Mouse (Mus musculus): ENCODE measurements at regions not wholly inside any gene's neighbourhood (a gene's known extent, or its start where the extent isn't known, plus 50 kb on each side); places are given as distances from the start of the nearest gene placed in this dataset.

DNA sequence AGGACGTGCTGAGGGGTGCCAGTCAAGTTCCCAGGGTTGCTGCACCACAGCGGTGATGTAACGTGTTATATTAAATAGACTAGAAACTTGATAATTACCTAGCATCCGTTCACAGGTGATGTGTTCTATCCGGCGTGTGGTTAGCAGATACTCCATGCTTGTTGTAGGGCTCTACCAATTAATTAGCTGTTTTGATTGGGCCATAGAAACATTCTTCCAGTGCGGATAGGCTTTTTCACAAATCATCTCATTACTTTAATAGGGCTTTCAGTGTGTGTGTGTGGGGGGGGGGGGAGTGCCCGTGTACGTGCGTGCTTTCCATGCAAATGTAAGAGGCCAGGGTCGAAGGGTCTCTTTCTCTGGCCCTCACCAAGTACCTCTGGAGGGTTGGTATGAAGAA lies 110.6 kb downstream of the Kctd15 start:
- Histone ChIP-seq H3K9me3 (replicated peaks; ENCODE audit: control insufficient read depth, insufficient read depth, low read length, poor library complexity, severe bottlenecking) (no peaks in the 10 kb centered on the region), H3K4me1 (ENCODE audit: control insufficient read depth, insufficient read depth, low read length) (no peaks in the 10 kb centered on the region), H3K4me3 (ENCODE audit: low read depth, low read length) (peak overlapping the region; percentile 67), H3K36me3 (ENCODE audit: control insufficient read depth, insufficient read depth, low read length, poor library complexity, severe bottlenecking) (no peaks in the 10 kb centered on the region), H3K27ac (ENCODE audit: insufficient read depth, low read length) (no peak overlapping the region), H3K9ac (ENCODE audit: low read depth, poor library complexity, severe bottlenecking) (0 out of 2 replicates have a peak overlapping the region, but pooled peaks have one; percentile 32), H3K27me3 (ENCODE audit: control insufficient read depth, insufficient read depth, low read length, poor library complexity, severe bottlenecking) (no peaks in the 10 kb centered on the region)
- TF ChIP-seq CTCF (IDR thresholded peaks at IDR 0.05; ENCODE audit: low read depth, low read length) (no peak), EP300 (IDR thresholded peaks at IDR 0.05; ENCODE audit: insufficient read depth, low read depth, low read length) (no peak), POLR2A (IDR thresholded peaks at IDR 0.05; ENCODE audit: insufficient read depth, low read length) (no peak)

DNA sequence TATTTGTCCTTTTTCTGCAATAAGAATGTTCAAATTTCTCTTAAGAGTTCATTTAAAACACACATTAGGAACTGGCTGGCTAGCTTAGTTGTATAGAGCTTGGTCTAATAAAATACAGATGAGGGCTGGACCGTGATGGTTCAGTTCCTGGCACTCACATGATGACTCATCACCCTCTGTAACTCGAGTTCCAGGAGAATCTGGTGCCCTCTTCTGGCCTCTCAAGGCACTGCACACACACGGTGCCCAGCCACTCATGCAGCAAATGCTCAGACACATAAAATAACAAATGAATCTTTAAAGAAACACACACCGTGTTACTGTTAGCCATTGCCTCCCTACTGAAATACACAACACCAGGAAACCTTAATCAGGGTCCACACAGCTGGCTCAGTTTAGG lies 114.6 kb downstream of the Kctd15 start:
- H3K4me1 ChIP-seq (ENCODE audit: control insufficient read depth, insufficient read depth, low read length) = no peaks in the 10 kb centered on the region
- TF ChIP-seq CTCF (IDR thresholded peaks at IDR 0.05; ENCODE audit: low read depth, low read length) (peak; percentile 68), POLR2A (IDR thresholded peaks at IDR 0.05; ENCODE audit: insufficient read depth, low read length) (no peak), EP300 (IDR thresholded peaks at IDR 0.05; ENCODE audit: insufficient read depth, low read depth, low read length) (no peak)
- H3K4me3 ChIP-seq (ENCODE audit: low read depth, low read length) = no peak overlapping the region
- no peak overlapping the region for H3K9ac ChIP-seq (ENCODE audit: low read depth, poor library complexity, severe bottlenecking)
- no peaks in the 10 kb centered on the region; the same call in 1 of the 2 replicates for H3K9me3 ChIP-seq (replicated peaks; ENCODE audit: control insufficient read depth, insufficient read depth, low read length, poor library complexity, severe bottlenecking)
- no peak overlapping the region for H3K27ac ChIP-seq (ENCODE audit: insufficient read depth, low read length)
- H3K27me3 ChIP-seq (ENCODE audit: control insufficient read depth, insufficient read depth, low read length, poor library complexity, severe bottlenecking) = no peaks in the 10 kb centered on the region
- no peaks in the 10 kb centered on the region for H3K36me3 ChIP-seq (ENCODE audit: control insufficient read depth, insufficient read depth, low read length, poor library complexity, severe bottlenecking)

DNA sequence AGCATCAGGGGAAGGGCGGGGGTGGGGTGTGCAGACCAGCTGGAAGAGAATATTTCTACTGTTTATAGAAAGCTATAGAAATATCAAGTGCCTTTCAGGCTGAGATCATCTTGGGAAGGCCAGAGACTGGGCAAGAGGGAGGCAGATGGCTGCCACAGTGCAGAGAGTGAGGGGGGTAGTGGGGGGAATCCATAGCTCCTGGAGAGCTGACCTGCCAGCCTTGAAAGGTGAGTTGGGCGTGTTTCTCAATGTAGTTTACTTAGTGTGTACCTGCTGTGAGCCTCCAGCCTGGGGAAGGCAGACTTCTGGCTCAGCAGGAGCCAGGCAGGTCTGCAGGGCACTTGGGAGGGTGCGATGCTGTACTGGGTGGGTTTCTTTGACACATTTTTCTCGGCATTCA lies 115.5 kb downstream of the Kctd15 start:
- Histone ChIP-seq H3K9ac (ENCODE audit: low read depth, poor library complexity, severe bottlenecking) (no peak overlapping the region), H3K27ac (ENCODE audit: insufficient read depth, low read length) (no peak overlapping the region), H3K36me3 (ENCODE audit: control insufficient read depth, insufficient read depth, low read length, poor library complexity, severe bottlenecking) (no peaks in the 10 kb centered on the region), H3K27me3 (ENCODE audit: control insufficient read depth, insufficient read depth, low read length, poor library complexity, severe bottlenecking) (no peaks in the 10 kb centered on the region), H3K9me3 (replicated peaks; ENCODE audit: control insufficient read depth, insufficient read depth, low read length, poor library complexity, severe bottlenecking) (no peaks in the 10 kb centered on the region; the same call in 1 of the 2 replicates), H3K4me3 (ENCODE audit: low read depth, low read length) (no peak overlapping the region), H3K4me1 (ENCODE audit: control insufficient read depth, insufficient read depth, low read length) (no peaks in the 10 kb centered on the region)
- no peak for TF ChIP-seq CTCF (IDR thresholded peaks at IDR 0.05; ENCODE audit: low read depth, low read length)
- no peak for TF ChIP-seq POLR2A (IDR thresholded peaks at IDR 0.05; ENCODE audit: insufficient read depth, low read length)
- TF ChIP-seq EP300 (IDR thresholded peaks at IDR 0.05; ENCODE audit: insufficient read depth, low read depth, low read length) = no peak

DNA sequence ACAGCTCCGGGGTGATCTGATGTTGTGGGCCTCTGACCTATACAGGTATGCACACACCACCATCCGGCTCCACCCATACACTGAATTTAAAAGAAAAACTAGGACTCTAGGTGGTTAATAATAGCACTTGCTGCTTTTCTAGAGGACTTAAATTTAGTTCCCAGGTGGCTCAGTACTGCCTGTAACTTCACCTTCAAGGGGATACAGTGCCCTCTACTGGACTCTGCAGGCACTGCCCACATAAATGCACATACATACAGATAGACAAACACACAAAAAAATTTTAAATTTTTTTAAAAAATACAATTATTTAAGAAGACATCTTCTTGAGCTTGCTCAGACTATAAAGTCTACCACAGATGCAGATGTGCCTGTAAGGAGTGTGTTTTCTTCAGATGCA lies 116.7 kb downstream of the Kctd15 start:
- no peak overlapping the region for H3K9ac ChIP-seq (ENCODE audit: low read depth, poor library complexity, severe bottlenecking)
- H3K27me3 ChIP-seq (ENCODE audit: control insufficient read depth, insufficient read depth, low read length, poor library complexity, severe bottlenecking) = no peaks in the 10 kb centered on the region
- no peak overlapping the region for H3K27ac ChIP-seq (ENCODE audit: insufficient read depth, low read length)
- no peaks in the 10 kb centered on the region for H3K36me3 ChIP-seq (ENCODE audit: control insufficient read depth, insufficient read depth, low read length, poor library complexity, severe bottlenecking)
- H3K4me3 ChIP-seq (ENCODE audit: low read depth, low read length) = no peak overlapping the region
- TF ChIP-seq CTCF (IDR thresholded peaks at IDR 0.05; ENCODE audit: low read depth, low read length) (no peak), POLR2A (IDR thresholded peaks at IDR 0.05; ENCODE audit: insufficient read depth, low read length) (no peak), EP300 (IDR thresholded peaks at IDR 0.05; ENCODE audit: insufficient read depth, low read depth, low read length) (no peak)
- H3K9me3 ChIP-seq (replicated peaks; ENCODE audit: control insufficient read depth, insufficient read depth, low read length, poor library complexity, severe bottlenecking) = no peaks in the 10 kb centered on the region; the same call in 1 of the 2 replicates
- no peaks in the 10 kb centered on the region for H3K4me1 ChIP-seq (ENCODE audit: control insufficient read depth, insufficient read depth, low read length)

DNA sequence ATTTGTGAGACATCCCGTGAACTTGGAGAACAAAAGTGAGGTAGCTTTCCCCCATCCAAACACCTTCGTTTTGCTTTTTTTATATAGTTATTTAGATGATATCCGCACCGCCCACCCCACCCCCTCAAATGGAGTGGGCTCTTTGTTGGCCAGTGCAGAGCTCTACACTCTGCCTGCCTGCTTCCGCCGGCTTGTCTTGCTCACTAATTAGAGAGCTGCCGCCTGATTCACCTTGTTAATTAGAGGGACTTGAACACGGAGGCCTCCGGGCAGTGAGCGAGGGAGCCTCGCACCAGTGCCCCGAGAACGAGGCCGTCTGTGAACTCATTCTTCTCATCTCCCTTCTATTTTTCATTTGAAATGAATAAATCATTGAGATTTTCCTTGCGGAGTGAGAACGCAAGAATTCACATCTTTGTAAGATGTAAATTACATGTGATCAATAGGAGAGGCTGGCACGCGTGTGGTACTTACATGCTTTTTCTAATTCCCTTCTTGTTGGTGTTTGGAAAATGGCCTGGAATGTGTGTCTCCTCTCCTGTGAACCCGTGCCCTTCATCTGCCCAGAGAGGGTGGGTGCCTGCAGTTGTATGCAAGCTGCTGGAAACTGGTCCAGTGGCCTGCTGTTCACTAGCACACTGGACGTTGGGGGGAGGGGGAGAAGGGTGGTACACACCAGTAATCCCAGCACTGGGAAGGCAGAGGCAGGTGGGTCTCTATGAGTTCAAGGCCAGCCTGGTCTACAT lies 118.0 kb downstream of the Kctd15 start:
- H3K9ac ChIP-seq (ENCODE audit: low read depth, poor library complexity, severe bottlenecking) = no peak overlapping the region
- no peaks in the 10 kb centered on the region for H3K27me3 ChIP-seq (ENCODE audit: control insufficient read depth, insufficient read depth, low read length, poor library complexity, severe bottlenecking)
- no peaks in the 10 kb centered on the region for H3K4me1 ChIP-seq (ENCODE audit: control insufficient read depth, insufficient read depth, low read length)
- TF ChIP-seq CTCF (IDR thresholded peaks at IDR 0.05; ENCODE audit: low read depth, low read length) = no peak
- H3K27ac ChIP-seq (ENCODE audit: insufficient read depth, low read length) = no peak overlapping the region
- no peaks in the 10 kb centered on the region for H3K36me3 ChIP-seq (ENCODE audit: control insufficient read depth, insufficient read depth, low read length, poor library complexity, severe bottlenecking)
- no peaks in the 10 kb centered on the region; the same call in 1 of the 2 replicates for H3K9me3 ChIP-seq (replicated peaks; ENCODE audit: control insufficient read depth, insufficient read depth, low read length, poor library complexity, severe bottlenecking)
- H3K4me3 ChIP-seq (ENCODE audit: low read depth, low read length) = no peak overlapping the region

DNA sequence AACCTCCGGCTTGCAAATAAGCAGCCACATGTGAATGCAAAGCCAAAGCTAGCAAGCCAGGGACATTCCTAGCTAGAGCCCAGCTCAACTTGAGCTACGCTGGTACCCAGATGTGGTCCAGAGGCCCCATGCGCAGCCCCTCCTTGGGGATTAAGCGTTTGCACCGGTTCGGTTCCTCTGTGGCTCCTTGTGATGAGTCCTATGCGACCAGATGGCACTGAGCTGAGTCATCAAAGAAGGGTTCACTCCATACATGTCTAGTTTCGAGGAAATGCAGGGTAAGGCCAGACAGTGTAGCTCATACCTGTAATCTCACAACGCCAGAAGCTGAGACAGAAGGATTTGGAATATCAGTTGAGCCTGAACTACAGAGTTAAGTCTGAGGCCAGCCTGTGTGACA lies 119.4 kb downstream of the Kctd15 start:
- no peaks in the 10 kb centered on the region for H3K4me1 ChIP-seq (ENCODE audit: control insufficient read depth, insufficient read depth, low read length)
- H3K27me3 ChIP-seq (ENCODE audit: control insufficient read depth, insufficient read depth, low read length, poor library complexity, severe bottlenecking) = no peaks in the 10 kb centered on the region
- no peaks in the 10 kb centered on the region for H3K36me3 ChIP-seq (ENCODE audit: control insufficient read depth, insufficient read depth, low read length, poor library complexity, severe bottlenecking)
- TF ChIP-seq CTCF (IDR thresholded peaks at IDR 0.05; ENCODE audit: low read depth, low read length) (no peak), EP300 (IDR thresholded peaks at IDR 0.05; ENCODE audit: insufficient read depth, low read depth, low read length) (no peak), POLR2A (IDR thresholded peaks at IDR 0.05; ENCODE audit: insufficient read depth, low read length) (no peak)
- H3K9me3 ChIP-seq (replicated peaks; ENCODE audit: control insufficient read depth, insufficient read depth, low read length, poor library complexity, severe bottlenecking) = no peaks in the 10 kb centered on the region; the same call in 1 of the 2 replicates
- no peak overlapping the region for H3K4me3 ChIP-seq (ENCODE audit: low read depth, low read length)
- no peak overlapping the region for H3K9ac ChIP-seq (ENCODE audit: low read depth, poor library complexity, severe bottlenecking)
- no peak overlapping the region for H3K27ac ChIP-seq (ENCODE audit: insufficient read depth, low read length)

Measured in ES-Bruce4 (cell line).